Mouse (Mus musculus) cerebellum, adult 11 months (tissue): Measurements from ENCODE around the gene Glt6d1.
A peak's percentile ranks its signal among the peaks of the same experiment; 100 is the strongest.
"Not testable (repeated sequence)": the region's sequence is repeated elsewhere in the genome, so short reads cannot be mapped to it uniquely, and the experiment has no call there.

Experiments
- DNase-seq: peaks from one replicate; pipeline ENCODE4 v3.0.0; 2022

Gene Glt6d1

DNA sequence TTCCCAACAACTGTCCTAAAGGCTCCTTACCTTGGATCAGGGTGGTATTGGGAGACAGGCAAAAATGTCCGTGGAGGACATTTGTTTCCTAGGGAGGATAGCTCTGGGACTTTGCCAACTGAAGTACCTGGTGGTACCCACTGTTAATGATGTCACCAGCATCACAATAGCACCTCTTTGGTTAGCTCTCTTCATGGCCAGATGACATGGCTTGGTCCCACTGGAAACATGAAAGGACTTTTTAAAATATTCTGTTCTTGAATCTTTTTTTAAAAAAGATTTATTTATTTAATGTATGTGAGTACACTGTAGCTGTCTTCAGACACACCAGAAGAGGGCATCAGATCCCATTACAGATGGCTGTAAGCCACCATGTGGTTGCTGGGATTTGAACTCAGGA, at the start of gene Glt6d1:
Gene Glt6d1, minus strand, starts transcription at position 101 of the 400 bp plus-strand sequence.
- not testable (repeated sequence) for DNase-seq

DNA sequence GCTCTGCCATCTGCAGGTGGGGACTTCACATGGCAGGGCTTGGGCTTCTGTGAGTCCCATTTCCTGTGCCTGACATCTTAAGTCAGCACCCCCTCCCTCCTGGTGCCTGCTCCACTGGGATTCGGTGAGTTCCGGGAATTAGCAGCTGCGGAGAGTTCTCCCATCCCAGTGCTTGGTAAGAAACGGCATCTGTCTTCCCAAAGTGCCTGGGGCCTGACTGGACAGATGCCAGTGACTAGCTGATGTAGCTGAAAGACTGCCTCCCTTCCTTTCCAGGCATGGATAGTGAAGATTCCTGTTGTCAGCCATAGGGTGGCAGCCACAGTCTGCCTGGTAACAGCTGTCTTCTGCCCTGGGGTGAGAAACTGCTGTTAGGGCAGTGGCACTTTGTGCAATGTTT, 49.8 kb upstream of the Glt6d1 start:
- peak; percentile 39 for DNase-seq

DNA sequence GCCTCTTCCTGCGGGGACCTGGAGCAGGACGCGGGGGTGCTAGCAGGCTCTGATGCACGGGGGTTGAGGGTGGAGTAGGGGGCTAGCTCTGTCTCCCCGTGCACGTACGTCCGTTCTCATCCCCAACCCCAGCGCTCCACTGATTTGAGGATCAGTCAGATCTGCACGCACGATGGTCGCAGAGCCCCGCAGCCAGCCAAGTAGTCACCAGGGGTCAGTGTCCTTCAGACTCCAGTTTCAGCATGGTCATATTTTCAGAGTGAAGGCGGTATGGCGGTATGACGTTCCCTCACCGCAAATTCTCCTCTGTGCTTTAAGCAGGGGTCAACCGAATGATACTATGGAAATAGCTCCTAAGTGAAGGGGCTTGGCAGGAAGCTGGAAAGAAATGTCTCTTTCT, 48.6 kb upstream of the Glt6d1 start:
- peak; percentile 35 for DNase-seq

DNA sequence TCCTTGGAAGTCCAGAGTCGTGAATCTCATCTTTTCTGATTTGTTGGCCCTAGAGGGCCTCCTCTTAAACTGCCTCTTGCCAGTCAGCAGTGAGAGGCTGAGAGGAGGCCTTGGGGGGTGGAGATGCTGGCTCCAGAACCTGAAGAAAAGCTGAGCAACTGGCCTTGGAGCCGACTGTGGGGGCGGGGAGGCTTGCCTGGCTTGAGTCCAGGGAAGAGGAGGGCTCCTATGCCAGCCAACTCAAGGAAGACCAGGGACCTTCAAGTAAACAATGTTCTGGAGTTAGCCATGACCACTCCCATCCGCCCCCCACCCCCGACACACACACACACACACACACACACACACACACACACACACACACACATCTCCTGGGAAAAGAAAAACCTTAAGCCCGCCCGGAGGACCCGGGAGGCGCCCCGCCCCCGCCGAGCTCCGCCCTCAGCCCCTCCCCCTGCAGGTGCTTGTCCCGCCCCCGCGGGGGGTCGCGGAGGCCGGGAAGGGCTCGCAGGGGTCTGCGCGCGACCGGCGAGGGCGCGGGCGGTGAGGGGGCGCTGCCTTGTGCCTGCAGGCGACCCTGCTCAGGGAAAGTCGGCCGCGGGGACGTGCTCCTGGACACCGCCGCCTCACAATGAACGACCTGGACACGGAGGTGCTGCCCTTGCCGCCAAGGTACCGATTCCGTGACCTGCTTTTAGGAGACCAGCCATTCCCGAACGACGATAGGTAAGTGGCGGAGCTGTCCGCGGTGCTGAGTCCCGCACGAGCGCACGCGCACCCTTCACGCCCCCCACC, 47.9 kb upstream of the Glt6d1 start, which contains the start of gene Kcnt1:
Gene Kcnt1, plus strand, starts transcription at position 398 of the 795 bp plus-strand sequence.
- DNase-seq, result peak; percentile 63

DNA sequence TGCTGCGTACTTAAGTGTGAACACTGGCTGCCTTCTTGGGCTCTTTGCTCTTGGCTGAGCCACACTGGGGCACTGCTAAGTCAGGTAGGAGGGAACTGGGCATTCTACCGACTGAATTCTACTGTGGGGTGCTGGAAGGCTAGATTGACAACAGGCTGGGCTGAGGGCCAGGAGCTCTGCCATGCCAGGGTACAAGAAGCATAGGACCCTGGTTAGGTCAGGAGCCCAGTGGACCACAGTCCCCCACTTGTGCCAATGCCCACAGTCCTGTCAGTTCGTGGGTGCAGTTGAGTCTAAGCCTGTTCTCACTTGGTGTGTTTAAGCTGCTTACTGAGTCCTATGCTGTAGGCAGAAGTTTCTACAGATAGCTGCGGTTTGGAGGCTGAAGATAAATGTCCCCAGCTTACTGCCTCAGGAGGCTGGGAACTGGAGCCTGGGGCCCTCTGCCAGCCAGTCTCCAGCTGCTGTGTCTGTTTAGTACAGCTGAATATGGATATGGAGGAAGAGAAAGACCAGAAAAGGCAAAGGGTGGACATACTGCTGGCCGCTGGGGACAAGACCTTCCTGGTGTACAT, 47.1 kb upstream of the Glt6d1 start:
- no peak for DNase-seq

DNA sequence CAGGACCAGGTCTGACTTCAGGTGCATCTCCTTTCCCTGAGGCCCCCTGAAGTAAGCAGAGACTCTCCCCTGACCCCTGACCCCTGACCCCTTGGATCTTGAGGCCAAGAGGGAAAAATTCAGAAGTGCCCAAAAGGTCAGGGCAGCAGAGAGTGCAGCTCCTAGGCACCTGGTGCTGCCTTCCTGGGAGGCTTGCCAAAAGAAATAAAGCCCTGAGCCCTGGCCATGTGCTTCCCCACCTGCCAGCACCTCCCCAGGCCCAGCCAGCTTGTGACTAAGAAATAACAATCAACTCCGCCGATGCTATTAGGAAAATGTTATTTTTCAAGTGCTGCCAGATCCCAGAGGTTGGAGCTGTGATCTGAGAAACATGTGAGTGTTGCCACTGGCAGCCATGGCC, 46.4 kb upstream of the Glt6d1 start:
- DNase-seq, result no peak

DNA sequence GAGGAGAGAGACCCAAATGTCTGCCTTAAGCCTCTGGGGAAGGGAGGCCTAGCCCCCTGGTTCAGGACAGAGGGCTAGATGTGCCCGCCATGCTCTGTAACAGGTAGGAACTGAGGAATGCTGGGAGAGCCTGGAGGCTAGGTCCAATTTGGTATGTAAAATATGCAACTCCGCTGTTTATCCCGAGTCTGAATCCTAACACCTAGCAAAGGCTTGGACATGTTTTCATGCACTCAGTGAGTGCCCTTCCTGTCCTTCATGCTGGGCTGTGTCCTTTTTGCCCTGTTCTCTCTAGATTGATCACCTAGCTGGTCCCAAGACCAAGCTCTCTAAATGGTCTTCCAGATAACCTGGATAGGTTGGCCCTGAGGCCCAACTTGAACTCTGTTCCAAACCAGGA, 44.2 kb upstream of the Glt6d1 start:
- DNase-seq, result no peak

DNA sequence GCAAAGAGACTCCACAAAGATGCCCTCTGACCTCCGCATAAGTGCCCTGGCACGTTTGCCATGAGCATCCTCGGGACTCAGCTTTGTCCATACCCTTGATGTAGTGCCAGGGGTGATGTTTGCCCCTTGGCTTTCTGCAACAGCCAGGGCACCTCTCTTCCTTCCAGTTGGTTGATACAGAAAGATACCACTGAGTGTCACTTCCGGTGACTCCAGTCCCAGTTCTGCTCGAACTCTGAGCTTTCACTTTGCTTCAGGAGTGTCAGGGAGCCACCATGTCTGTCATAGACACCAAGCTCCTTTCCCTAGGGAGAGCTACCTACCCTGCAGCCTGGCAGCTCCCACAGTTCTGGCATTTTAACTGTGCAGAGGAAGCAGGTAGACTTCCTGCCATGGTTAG, 38.4 kb upstream of the Glt6d1 start:
- DNase-seq, result no peak

DNA sequence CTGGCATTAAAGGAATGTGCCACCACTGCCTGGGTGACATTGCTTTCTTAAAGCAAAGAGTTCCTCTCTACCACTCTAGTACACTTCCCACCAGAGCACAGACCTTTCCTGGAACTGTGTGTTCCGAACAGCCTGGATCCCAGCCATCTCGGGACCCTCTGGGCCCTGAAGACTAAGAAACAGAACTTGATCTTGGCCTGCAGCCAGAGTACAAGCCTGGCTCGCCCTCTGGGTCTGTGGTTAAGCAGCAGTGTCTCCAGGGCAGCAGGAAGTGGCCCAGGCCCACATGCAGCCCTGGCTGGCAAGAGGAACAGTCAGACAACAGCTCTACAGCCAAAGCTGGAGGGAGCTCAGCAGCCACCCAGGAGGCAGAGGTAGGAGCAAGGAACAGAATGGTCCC, 37.0 kb upstream of the Glt6d1 start:
- DNase-seq, result no peak

DNA sequence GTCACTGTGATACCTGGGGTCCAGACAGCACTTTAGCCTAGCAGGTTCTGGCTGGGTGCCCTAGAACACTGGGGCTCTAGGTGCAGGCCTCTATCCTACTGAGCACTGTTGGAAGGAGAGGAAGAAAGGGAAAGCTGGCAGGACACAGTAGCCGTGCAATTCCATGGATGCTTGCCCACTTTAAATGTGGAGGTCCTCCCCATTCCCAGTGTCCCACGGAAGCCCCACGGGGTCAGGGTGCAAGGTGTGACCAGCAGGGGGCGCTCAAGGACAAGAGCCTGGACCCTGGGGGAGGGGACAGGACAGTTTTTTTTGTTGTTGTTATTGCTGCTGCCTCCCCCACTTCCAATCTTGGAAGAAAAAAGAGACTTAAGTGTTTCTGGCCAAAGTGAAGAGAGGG, 34.7 kb upstream of the Glt6d1 start:
- DNase-seq, result peak; percentile 71

DNA sequence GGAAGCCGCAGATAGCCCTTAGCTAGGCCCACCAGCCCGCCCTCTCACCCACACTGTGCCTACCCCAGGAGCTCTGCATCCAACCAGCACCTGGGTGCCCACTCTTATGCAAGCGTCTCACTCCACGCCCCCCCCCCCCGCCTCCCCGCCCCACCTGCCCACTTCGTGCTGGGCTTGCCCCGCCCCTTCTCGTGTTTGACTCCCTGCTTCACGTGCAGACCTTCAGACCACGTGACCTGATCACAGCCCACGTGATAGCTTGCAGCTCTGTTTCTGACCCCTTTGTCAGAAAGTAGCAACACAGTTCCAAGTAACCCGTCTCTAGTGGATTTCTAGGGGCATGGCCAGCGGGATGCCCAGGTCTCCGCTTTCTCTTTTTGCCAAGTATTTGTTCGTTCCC, 31.6 kb upstream of the Glt6d1 start, which contains the start of gene Sohlh1:
Gene Sohlh1, minus strand, starts transcription at position 23 of the 400 bp plus-strand sequence.
- no peak for DNase-seq

DNA sequence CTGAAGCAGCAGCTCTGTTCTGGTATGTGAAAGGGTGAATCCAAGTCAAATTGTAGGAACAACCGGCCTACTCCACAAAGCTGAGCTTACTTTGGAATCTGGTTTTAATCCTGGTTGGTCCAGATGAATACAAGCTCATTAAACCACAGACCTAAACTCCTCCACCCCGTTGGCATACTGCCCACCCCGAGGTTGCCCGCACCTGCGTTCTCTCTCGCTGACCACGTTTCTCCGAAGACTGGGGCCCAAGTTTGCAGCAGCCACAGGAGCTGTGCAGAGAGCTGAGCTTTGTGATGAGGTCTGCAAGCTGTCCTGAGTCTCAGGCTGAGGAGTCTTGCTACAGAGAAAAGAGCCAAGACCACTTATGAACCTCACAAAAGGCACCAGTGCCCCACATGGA, 30.9 kb upstream of the Glt6d1 start:
- no peak for DNase-seq

DNA sequence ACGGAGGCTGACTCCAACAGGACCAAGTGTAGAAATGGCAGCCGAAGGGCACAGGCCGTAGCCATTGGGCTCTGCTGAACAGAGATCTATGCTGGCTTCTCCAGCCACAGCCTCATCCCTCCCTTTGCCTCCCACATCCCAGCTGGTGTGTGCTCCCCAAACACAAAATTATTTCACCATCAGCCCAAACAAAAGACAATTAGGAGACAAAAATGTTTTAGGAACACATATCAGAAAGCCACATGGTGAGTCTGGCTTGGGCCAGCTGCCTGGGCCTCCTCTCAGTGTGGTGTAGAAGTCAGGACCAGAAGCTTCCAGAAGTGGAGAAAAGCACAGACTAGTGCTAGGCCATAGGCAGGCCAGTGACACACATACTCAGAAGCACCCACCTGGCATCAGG, 28.4 kb upstream of the Glt6d1 start:
- no peak for DNase-seq

DNA sequence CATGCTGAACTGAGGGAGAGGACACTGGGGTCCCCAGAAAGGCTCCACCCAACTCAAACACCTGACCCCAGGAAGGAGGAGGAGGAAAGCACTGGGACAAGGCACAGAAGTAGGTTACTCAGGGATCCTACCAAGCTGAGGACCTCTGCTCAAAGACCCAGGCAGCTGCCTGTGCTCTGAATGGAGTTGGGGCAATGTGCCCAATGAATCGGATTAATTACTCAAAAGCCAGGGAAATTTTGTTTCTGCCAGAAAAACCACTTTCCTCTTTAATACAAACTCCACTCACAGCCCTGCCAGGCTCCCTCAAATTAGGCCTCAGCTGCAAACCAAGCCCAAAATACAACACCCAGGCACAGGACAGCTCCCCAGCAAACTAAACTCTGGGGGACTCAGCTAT, 27.1 kb upstream of the Glt6d1 start:
- DNase-seq, result no peak

DNA sequence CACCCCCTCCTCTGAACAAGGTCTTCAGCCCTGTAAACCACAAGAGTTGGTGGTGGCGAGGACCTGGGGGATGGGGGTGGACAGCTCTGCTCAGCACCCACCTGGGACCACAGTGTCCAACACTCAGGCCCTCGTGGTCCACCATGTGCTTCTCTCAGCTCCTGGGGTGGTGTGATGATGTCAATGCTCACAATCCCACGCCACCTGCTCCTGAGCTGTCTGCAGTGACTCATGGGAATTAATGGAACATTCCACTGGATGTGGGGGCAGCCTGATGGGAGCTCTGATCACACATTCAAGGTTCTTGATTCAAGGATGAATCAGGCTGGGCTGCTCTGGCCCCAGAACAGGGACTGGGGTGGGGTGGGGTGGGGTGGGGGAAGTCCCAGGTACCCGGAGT, 26.5 kb upstream of the Glt6d1 start:
- no peak for DNase-seq

DNA sequence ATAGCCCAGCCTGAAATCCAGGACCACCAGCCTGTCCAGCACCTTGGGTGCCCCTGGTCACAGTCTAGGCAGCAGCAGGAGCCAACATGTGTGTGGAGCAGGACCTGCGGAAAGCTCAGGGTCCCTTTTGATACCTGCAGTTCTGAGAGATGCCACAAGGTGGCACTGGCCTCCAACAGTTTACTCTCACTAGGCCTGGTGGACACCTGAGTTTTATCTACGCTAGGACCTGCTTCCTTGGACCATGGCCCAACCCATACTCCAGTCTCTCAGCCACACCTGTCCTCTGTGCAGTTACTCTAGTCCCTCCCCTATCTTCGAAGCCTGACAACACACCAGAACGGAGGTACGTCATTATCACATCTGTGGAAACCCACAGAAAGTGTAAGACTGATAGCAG, 20.6 kb upstream of the Glt6d1 start:
- peak; percentile 81 for DNase-seq

DNA sequence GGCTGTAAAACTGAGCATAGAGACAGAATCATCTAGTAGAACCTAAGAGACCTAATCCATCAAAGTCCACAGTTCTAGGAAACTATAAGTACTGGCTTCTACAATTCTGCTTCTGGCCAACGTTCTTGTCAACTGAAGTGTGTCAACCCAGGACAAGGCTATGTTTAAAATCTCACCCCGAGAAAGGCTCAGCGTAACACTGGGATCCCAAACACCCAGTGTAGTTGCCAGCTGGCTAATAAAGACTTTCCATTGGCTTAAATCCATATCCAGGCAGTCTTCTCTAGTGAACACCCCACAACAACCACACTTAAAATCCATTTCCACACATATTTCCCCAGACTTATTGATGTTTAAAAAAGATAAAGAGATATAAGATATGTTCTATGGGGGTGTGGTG, 15.1 kb upstream of the Glt6d1 start:
- no peak for DNase-seq

DNA sequence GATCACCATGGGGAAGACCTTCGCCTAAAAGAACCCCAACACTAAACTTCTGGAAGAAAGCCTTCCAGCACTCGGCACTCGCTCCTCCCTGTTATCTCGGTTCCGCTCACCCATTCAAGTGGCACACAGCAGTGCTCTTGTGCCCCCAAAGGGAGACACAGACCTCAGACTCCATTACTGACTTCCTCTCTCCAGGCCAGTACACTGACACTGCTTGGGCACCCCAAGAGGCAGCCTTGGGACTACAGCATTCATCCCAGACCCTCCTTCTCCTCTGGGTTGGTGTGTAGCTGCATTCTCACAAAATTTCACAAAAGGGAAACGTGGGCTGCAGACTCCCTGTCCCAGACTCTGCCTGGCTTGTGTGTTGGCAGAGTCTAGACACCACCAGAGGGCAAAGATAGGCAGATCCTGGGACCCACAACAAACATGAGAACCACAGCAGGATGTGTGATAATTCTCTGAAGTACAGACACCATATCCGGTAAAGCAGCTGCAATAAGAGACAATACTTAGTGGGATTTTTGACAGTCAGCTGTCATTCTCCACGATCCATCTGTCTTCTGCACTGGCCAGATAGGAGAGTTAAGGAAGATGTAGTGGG, 12.8 kb upstream of the Glt6d1 start:
- no peak for DNase-seq

DNA sequence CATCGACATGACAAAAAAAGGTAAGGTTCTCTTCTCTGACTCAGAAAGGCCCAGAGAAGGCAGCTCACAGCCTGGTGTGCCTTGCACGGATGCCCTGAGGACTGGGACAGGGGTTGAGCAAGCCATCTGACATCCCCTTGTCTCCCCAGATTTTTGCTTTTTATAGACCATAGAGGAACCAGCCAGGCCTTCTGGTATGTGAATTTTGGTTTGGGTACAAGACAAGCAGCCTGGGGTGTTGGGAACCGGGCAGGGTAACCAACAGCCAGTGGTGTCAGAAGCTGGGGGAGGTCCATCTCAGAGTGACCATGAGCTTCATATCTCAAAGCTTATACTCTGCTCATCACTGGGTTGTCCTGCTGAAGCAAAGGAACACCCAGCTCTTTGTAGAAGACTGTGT, 9.1 kb upstream of the Glt6d1 start:
- no peak for DNase-seq

DNA sequence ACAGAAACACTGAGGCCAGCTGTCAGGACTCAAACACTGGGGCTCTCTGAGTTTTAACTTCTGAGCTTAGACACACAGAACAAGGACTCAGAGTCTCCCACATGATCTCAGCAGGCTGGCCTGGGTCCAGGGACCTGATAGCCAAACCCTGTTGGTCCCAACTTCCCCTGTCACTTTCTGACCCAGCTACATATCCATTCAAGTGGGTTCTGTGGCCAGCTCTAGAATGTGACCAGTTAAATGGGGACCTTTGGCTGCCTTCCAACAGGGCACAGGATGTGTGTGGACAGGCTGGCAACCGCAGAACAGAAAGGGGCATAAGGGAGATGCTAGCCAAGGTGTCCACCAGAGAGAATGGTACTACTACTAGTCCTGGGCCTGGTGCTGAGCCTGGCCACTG, 7.2 kb upstream of the Glt6d1 start, which contains the start of gene Lcn9:
Gene Lcn9, plus strand, starts transcription at position 348 of the 400 bp plus-strand sequence.
- DNase-seq, result no peak

DNA sequence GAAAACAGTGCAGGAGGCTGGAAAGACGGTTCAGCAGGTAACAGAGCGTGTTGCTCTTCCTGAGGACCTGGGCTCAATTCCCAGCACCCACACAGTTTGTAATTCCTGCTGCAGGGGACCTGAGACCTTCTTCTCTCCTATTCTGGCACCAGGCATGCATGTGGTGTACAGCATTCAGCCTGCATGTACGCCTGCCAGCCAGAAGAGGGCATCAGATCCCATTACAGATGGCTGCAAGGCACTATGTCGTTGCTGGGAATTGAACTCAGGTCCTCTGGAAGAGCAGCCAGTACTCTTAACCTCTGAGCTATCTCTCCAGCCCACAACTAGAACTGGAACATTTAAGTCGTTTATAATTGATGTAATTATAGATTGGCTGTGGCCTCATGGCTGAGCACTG, 2.3 kb downstream of the Glt6d1 start:
- no peak for DNase-seq

DNA sequence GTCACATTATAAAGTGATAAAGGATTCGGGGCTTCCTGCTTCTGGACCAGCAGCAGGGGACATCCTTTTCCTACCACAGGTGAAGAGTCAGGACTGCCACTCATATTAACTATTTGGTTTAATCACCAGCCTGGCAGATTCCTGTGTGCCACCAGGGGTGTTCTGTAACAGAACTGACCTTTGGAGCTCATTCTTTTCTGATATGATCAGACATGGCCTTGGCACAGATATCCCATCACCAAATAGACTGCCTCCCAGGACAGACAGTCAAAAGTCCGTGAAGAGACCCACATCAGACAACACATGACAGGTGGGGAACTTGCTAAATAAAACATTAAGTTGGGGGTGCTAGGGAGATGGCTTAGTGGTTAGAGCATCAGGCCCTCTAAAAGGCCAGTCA, 3.9 kb downstream of the Glt6d1 start:
- DNase-seq, result no peak

DNA sequence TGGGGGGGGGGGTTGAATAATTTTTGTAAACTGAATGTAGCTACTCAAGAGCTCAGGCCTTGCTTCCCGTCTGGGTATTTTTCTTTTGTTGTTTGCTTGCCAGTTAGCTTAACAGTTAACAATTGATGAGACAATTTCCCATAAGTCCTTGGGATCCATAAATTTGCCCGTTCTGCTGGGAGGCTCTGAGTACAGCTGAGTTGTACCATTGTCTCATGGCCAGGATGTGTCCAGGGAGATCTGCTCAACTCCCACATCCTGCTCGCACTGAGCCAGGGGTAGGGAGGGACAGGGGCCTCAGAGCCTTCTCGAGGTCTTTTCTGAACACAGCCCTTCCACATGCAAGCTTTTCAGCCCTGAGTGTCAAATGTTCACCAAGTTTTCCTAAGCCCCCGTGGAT, 17.6 kb downstream of the Glt6d1 start:
- DNase-seq, result no peak

DNA sequence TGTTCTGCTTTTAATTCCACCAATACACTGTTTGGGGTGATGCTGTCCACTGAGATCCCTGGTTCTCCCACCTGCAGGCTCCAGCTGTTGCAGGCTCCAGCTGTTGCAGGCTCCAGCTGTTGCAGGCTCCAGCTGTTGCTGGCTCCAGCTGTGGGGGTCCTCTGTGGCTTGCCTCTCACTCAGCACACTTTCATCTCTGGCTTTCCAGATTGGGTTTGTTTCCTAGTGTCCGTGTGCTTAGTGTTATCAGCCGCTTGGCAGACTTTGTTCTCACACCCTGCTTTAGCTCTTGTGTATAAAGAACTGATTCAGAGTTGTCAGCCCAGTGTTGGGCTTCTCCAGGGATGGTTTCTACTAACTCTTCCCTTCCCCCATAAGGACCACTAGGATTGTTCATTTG, 18.0 kb downstream of the Glt6d1 start:
- no peak for DNase-seq
